Mouse (Mus musculus): ENCODE results near the gene Capn2.

- TF ChIP-seq GATA1 (IDR thresholded peaks at IDR 0.05; ENCODE audit: borderline replicate concordance, low read length): no peak
- no peak for TF ChIP-seq CTCF (IDR thresholded peaks at IDR 0.05; ENCODE audit: low read depth, low read length)
These were observed 87.6 kb downstream of the Capn2 start for GRCm38 (mm10) chr1:182429826-182430225.
